8 mouse cellular contexts compared by ENCODE assay signal in the genomic region with DNA sequence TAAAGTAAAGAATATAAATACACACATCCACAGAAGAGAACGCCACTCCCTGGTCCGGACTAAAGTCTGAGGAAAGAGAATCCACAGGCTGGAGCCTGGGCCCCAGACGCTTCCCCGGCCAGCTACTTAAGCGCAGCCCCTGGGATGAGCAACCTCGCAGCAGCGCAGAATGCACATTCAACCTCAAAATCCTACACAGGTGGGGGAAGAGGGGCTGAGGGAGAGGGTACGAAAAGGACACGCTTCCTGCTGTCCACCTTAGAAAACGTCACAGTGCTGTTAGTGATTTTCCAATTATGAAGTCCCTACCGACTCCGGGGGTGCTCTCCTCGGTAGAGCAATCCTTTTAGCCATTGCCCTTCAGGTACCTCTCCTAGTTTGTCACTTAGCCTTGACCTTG. TPM values are rescaled to one million over a fixed set of nuclear protein-coding genes. Genes with fewer than 3 reads are reported as not detected.
DNase-seq lines count a peak whose midpoint lies in the region; ATAC-seq lines count a peak whose summit lies in the region.

No protein-coding gene starts in this region.

- peak overlapping the region; percentile 94 for H3K4me2 ChIP-seq in heart, embryonic 11.5 days
- H3K4me2 ChIP-seq in liver, embryonic 16.5 days (ENCODE audit: low read depth, low read length) = peak overlapping the region; percentile 67

- no peaks in the 10 kb centered on the region for H3K9me3 ChIP-seq in heart, embryonic 11.5 days (replicated peaks; ENCODE audit: control insufficient read depth, low read length)
- H3K9me3 ChIP-seq in hindbrain, embryonic 10.5 days = no peaks in the 10 kb centered on the region
- H3K9me3 ChIP-seq in liver, embryonic 16.5 days (replicated peaks; ENCODE audit: control insufficient read depth, low read length) = no peaks in the 10 kb centered on the region

- ATAC-seq in heart, embryonic 11.5 days (replicated peaks; ENCODE audit: insufficient number of reproducible peaks, low FRiP score, low TSS enrichment) = no peak
- ATAC-seq in liver, embryonic 16.5 days (ENCODE audit: low read depth) = no peak

- H3K9ac ChIP-seq in heart, embryonic 11.5 days (ENCODE audit: low read depth, low read length) = peak overlapping the region; percentile 77
- no peak overlapping the region for H3K9ac ChIP-seq in liver, embryonic 16.5 days (ENCODE audit: low read depth, low read length)

- WGBS in heart, embryonic 11.5 days (ENCODE audit: insufficient replicate concordance) = 16% methylated on average over 13 of the region's 13 CpGs
- 10% methylated on average over 13 of the region's 13 CpGs for WGBS in hindbrain, embryonic 10.5 days
- WGBS in liver, embryonic 16.5 days (ENCODE audit: insufficient replicate concordance) = 34% methylated on average over 13 of the region's 13 CpGs

- H3K27ac ChIP-seq in heart, embryonic 11.5 days (ENCODE audit: low read depth, low read length) = no peak overlapping the region
- H3K27ac ChIP-seq in hindbrain, embryonic 10.5 days = no peak overlapping the region
- no peak overlapping the region for H3K27ac ChIP-seq in liver, embryonic 16.5 days (ENCODE audit: low read length)

- H3K27me3 ChIP-seq in heart, embryonic 11.5 days (ENCODE audit: control insufficient read depth, insufficient read depth, low read length) = no peaks in the 10 kb centered on the region
- peaks cover 58% of the 10 kb centered on the region for H3K27me3 ChIP-seq in hindbrain, embryonic 10.5 days (ENCODE audit: insufficient read depth, poor library complexity, severe bottlenecking)
- H3K27me3 ChIP-seq in liver, embryonic 16.5 days (ENCODE audit: control insufficient read depth, insufficient read depth, low read depth, low read length) = peaks cover 15% of the 10 kb centered on the region

- H3K36me3 ChIP-seq in heart, embryonic 11.5 days (ENCODE audit: control insufficient read depth, insufficient read depth, low read length) = no peaks in the 10 kb centered on the region
- no peaks in the 10 kb centered on the region for H3K36me3 ChIP-seq in hindbrain, embryonic 10.5 days
- no peaks in the 10 kb centered on the region for H3K36me3 ChIP-seq in liver, embryonic 16.5 days (ENCODE audit: control insufficient read depth, insufficient read depth)

- intact Hi-C loops in left cerebral cortex, postnatal 25 days (cut with DNase I) = loop anchor here (2.0 kb wide), 3 partner anchors 47 to 381 kb away; no protein-coding TSS in a partner anchor

- H3K4me3 ChIP-seq in heart, embryonic 11.5 days (ENCODE audit: low read depth, low read length) = peak overlapping the region; percentile 69
- H3K4me3 ChIP-seq in hindbrain, embryonic 10.5 days = peak overlapping the region; percentile 71
- peak overlapping the region; percentile 65 for H3K4me3 ChIP-seq in liver, embryonic 16.5 days (ENCODE audit: low read depth, low read length)

- no peak for DNase-seq in heart, adult 18-20 months
- DNase-seq in ES-CJ7 (ENCODE audit: low read depth, low spot score) = peak; percentile 12
- DNase-seq in hindbrain, embryonic 10.5 days (ENCODE audit: low spot score) = peak; percentile 10
- DNase-seq in right cerebral cortex, postnatal 25 days = no peak
- DNase-seq in left cerebral cortex, postnatal 25 days (ENCODE audit: low spot score in 2 of 2) = no peak
- DNase-seq in frontal cortex, postnatal 14 days (ENCODE audit: low spot score in 2 of 2) = no peak

- 0 out of 2 replicates have a peak, but pooled peaks cover 2% of the 10 kb centered on the region for H3K4me1 ChIP-seq in heart, embryonic 11.5 days (ENCODE audit: control insufficient read depth, insufficient read depth, low read length)
- H3K4me1 ChIP-seq in hindbrain, embryonic 10.5 days (replicated peaks) = peaks cover 30% of the 10 kb centered on the region
- H3K4me1 ChIP-seq in liver, embryonic 16.5 days (ENCODE audit: control insufficient read depth, low read depth, low read length) = peaks cover 6% of the 10 kb centered on the region

RNA-seq across cellular contexts. Expression of a gene that starts 6.6 kb away (rescaled TPM):
- polyA plus RNA-seq in heart, embryonic 11.5 days (2014; fragmentation: Nextera tagmentation; extraction: Ambion mirVana) = 2.1 and 2.9 TPM in 2 replicates
- total RNA-seq in heart, adult 18-20 months (2021) = 1 to 10 TPM; 6.6 to 6.8 TPM
- 0.88 and 1.2 TPM in 2 replicates for polyA plus RNA-seq in hindbrain, embryonic 10.5 days (2016; fragmentation: Nextera tagmentation; extraction: Ambion mirVana)
- polyA plus RNA-seq in liver, embryonic 16.5 days (2015; fragmentation: Nextera tagmentation; extraction: Ambion mirVana) = 0.20 and 0.26 TPM in 2 replicates
- 10 to 100 TPM; 79.4 to 84.9 TPM for total RNA-seq in left cerebral cortex, postnatal 25 days (2021)

Comparison
In these comparisons a context has a peak if more than half of its experiments do, and no peak if none do; other contexts are left out.
1. DNase-seq: peak in ES-CJ7 (single experiment) and hindbrain, embryonic 10.5 days (single experiment); none in heart, adult 18-20 months (0 of 2), right cerebral cortex, postnatal 25 days (single experiment), left cerebral cortex, postnatal 25 days (0 of 2) and frontal cortex, postnatal 14 days (0 of 2).
2. Peak in every context shown above with its lines, with median percentiles within 50 percentile points of each other: H3K4me3 ChIP-seq.